Mouse (Mus musculus) cortical plate, adult 2 months (tissue): ENCODE measurements around the gene Ptprm.

Experiments
- CTCF ChIP-seq: fragments of 200-500 bp; IDR thresholded peaks from 2 replicates; pipeline ENCODE4 v1.5.1; 2011; ENCODE audit warnings: mild to moderate bottlenecking, control low read depth, low read length; ENCODE audit not compliant: insufficient read depth; ENCODE audit errors: extremely low read depth
- POLR2A ChIP-seq: fragments of 200-500 bp; IDR thresholded peaks from 2 replicates; pipeline ENCODE4 v1.6.1; 2011; ENCODE audit warnings: mild to moderate bottlenecking, low read length, control low read depth; ENCODE audit not compliant: insufficient read depth; ENCODE audit errors: extremely low read depth

DNA sequence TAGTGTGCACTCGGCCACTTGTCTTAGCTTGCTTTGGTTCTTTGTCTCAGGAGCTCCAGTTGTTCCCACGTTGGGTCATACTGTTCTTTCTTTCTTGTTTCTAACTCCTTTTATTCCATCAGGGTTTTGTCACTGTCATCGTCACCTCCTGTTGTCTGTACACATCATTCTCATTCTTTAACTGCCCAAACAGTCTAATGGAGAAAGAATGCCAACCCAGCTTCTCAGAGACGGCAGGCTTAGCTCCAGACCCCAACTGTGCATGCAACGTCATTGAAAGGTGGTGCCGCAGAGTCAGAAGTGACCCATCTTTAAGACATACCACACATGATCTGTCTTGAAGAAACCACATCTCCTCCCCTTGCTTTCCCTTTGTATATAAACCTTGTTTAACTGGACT lies 31.0 kb upstream of the Ptprm start:
- TF ChIP-seq POLR2A (no peak), CTCF (no peak)
